Mouse (Mus musculus) C2C12 (cell line): ENCODE results near the gene Slc43a1.
A peak's percentile ranks its signal among the peaks of the same experiment; 100 is the strongest.

Source experiments
- CTCF ChIP-seq: IDR thresholded peaks from one replicate; pipeline ENCODE4 v1.5.1; 2011; ENCODE audit not compliant: control insufficient read depth, insufficient read depth, insufficient read length
- MAX ChIP-seq: IDR thresholded peaks from one replicate; pipeline ENCODE4 v1.6.1; 2011; ENCODE audit warnings: mild to moderate bottlenecking, control low read depth
- MYOD1 ChIP-seq: IDR thresholded peaks from one replicate; pipeline ENCODE4 v1.6.1; 2011; ENCODE audit warnings: low read depth; ENCODE audit not compliant: control insufficient read depth, insufficient read length
- USF1 ChIP-seq: IDR thresholded peaks from one replicate; pipeline ENCODE4 v1.6.1; 2011; ENCODE audit warnings: low read depth, mild to moderate bottlenecking, control low read depth, moderate library complexity

GRCm38 (mm10) chr2:84810886-84811577, 27.6 kb upstream of the Slc43a1 start:
- peak; percentile 28 for TF ChIP-seq CTCF
- TF ChIP-seq USF1 = no peak
- TF ChIP-seq MYOD1 = no peak
- no peak for TF ChIP-seq MAX
